Mouse (Mus musculus) ES-E14 (cell line): ENCODE results near the gene Col4a3. TPM values are rescaled to one million over a fixed set of nuclear protein-coding genes. Genes with fewer than 3 reads are reported as not detected.

ENCODE experiments used
- DNase-seq: peaks from one replicate; pipeline ENCODE4 v3.0.0-alpha.2; 2013; ENCODE audit warnings: low read depth, low spot score
- H3K27ac ChIP-seq: 2 replicates; pipeline ENCODE4 v1.5.1; 2012; ENCODE audit warnings: low read depth, mild to moderate bottlenecking, low read length, moderate library complexity, mixed read lengths; ENCODE audit not compliant: poor library complexity, insufficient read depth, severe bottlenecking
- H3K36me3 ChIP-seq: 2 replicates; pipeline ENCODE4 v1.6.1; 2012; ENCODE audit warnings: mild to moderate bottlenecking, low read length, moderate library complexity, mixed read lengths; ENCODE audit not compliant: control insufficient read depth, poor library complexity, insufficient read depth, severe bottlenecking
- H3K4me1 ChIP-seq, 2 experiments: fragments of 150-350 bp in 1 of 2; sonication (generic) in 1 of 2; 2 replicates each; pipeline ENCODE4 v1.6.1; 2012; ENCODE audit warnings: low read length in 2 of 2, mild to moderate bottlenecking in 1 of 2, mixed read lengths in 1 of 2; ENCODE audit not compliant: control insufficient read depth in 2 of 2, insufficient read depth in 2 of 2, poor library complexity in 1 of 2
- H3K4me3 ChIP-seq, 2 experiments: fragments of 150-350 bp in 1 of 2; sonication (generic) in 1 of 2; 2 replicates each; pipeline ENCODE4 v1.5.1; 2012; ENCODE audit warnings: low read length in 2 of 2, low read depth in 1 of 2, mild to moderate bottlenecking in 1 of 2, mixed read lengths in 1 of 2; ENCODE audit not compliant: insufficient read depth in 1 of 2, poor library complexity in 1 of 2, severe bottlenecking in 1 of 2
- H3K9ac ChIP-seq: 2 replicates; pipeline ENCODE4 v1.6.1; 2012; ENCODE audit warnings: low read depth, mild to moderate bottlenecking, low read length, mixed read lengths; ENCODE audit not compliant: poor library complexity, insufficient read depth, severe bottlenecking
- H3K9me3 ChIP-seq: fragments of 150-350 bp; sonication (generic); 2 replicates; pipeline ENCODE4 v1.6.1; 2012; ENCODE audit warnings: low read depth, mild to moderate bottlenecking, low read length; ENCODE audit not compliant: control insufficient read depth, insufficient read depth
- CHD2 ChIP-seq: IDR thresholded peaks from 2 replicates; pipeline ENCODE4 v1.6.1; 2014; ENCODE audit warnings: mild to moderate bottlenecking, low read depth, low read length, inconsistent platforms
- HCFC1 ChIP-seq: IDR thresholded peaks from 2 replicates; pipeline ENCODE4 v1.6.1; 2012; ENCODE audit warnings: low read length, inconsistent platforms, borderline replicate concordance; ENCODE audit not compliant: insufficient read depth
- MAFK ChIP-seq: IDR thresholded peaks from 2 replicates; pipeline ENCODE4 v1.6.1; 2014; ENCODE audit warnings: mild to moderate bottlenecking, low read depth, low read length, inconsistent platforms; ENCODE audit not compliant: insufficient read depth
- ZC3H11A ChIP-seq: IDR thresholded peaks from 2 replicates; pipeline ENCODE4 v1.6.1; 2012; ENCODE audit warnings: low read depth, mild to moderate bottlenecking, inconsistent platforms, low read length, borderline replicate concordance
- ZNF384 ChIP-seq: IDR thresholded peaks from 2 replicates; pipeline ENCODE4 v1.6.1; 2012; ENCODE audit warnings: low read depth, low read length, inconsistent platforms
- in situ Hi-C, 2 experiments: fragments of 600-800 bp; cut with MboI; formaldehyde crosslinking; loops; one replicate each; pipeline ENCODE4 v1.15.1; 2025; ENCODE audit warnings: low sequenced_read_pairs in 2 of 2, inconsistent platforms in 1 of 2; ENCODE audit not compliant: unreplicated experiment in 2 of 2
- total RNA-seq: library from RNA; depleted of rRNA; stranded (reverse); fragments of 300-350 nt; gene quantifications from 2 replicates; pipeline ENCODE4 v1.2.3, GENCODE M21; 2012

The Col4a3 gene
- total RNA-seq, 1 experiment: not detected

DNA sequence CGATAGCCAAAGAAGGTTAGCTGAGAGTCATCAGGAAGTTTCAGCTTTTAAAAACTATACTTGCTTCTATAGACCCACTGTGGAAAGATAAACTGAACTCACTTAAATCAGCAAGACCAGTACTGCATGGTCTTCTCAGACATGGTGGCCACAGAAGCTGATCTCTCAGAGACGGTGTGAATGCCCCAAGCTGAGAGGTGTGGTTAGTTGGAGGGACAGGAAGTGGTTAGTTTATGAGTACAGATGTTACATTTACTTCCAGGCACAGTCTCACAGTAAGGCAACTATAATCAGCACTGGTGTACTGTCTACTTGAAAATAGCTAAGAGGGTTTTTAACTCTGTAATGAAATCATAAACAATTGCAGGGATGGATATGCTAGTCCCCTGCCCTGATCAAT is 75.5 kb downstream of the Col4a3 start:
- Histone ChIP-seq H3K4me3 (no peak overlapping the region), H3K9me3 (no peaks in the 10 kb centered on the region), H3K36me3 (no peaks in the 10 kb centered on the region), H3K9ac (no peak overlapping the region), H3K27ac (no peak overlapping the region), H3K4me1 (no peaks in the 10 kb centered on the region)
- TF ChIP-seq ZNF384 (no peak), ZC3H11A (no peak), CHD2 (no peak), MAFK (no peak), HCFC1 (no peak)
- no peak for DNase-seq
- in situ Hi-C loops: no loop called here

DNA sequence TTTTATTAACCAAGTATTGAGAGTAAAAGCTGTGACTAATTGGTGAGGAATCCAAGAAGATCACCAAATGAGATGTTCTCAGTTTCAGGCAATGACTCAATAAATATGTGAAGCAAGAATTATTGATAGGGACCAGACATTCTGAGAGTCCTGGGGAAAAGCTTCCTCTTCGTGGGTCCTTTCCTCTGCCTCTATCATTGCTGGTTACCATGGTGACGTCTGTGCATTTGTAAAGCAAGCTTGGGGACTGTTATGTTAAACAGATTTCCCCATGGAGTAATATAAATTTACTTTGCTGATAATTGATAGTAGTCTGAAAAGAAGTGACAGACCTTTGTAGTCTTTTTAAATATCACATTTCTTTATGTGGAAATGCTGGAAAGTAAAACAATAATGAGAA is 76.8 kb downstream of the Col4a3 start:
- DNase-seq: no peak
- H3K9ac ChIP-seq: no peak overlapping the region
- no peak for TF ChIP-seq HCFC1
- no peak for TF ChIP-seq CHD2
- no peaks in the 10 kb centered on the region for H3K4me1 ChIP-seq
- no peak overlapping the region for H3K4me3 ChIP-seq
- no peaks in the 10 kb centered on the region for H3K9me3 ChIP-seq
- no peaks in the 10 kb centered on the region for H3K36me3 ChIP-seq
- H3K27ac ChIP-seq: no peak overlapping the region
- in situ Hi-C loops: no loop called here

- Histone ChIP-seq H3K4me1 (no peaks in the 10 kb centered on the region), H3K36me3 (no peaks in the 10 kb centered on the region), H3K9me3 (no peaks in the 10 kb centered on the region), H3K9ac (no peak overlapping the region), H3K27ac (no peak overlapping the region), H3K4me3 (no peak overlapping the region)
- in situ Hi-C loops: no loop called here
- no peak for DNase-seq
- TF ChIP-seq ZC3H11A (no peak), HCFC1 (no peak), MAFK (no peak), ZNF384 (no peak), CHD2 (no peak)
These were observed 99.6 kb downstream of the Col4a3 start for GRCm38 (mm10) chr1:82686328-82686727.

GRCm38 (mm10) chr1:82686866-82687265 is 100.1 kb downstream of the Col4a3 start:
- no peak for DNase-seq
- Histone ChIP-seq H3K9ac (no peak overlapping the region), H3K4me3 (no peak overlapping the region), H3K4me1 (no peaks in the 10 kb centered on the region), H3K36me3 (no peaks in the 10 kb centered on the region), H3K9me3 (no peaks in the 10 kb centered on the region), H3K27ac (no peak overlapping the region)
- no peak for TF ChIP-seq HCFC1
- TF ChIP-seq ZC3H11A: no peak
- no peak for TF ChIP-seq CHD2
- TF ChIP-seq ZNF384: no peak
- TF ChIP-seq MAFK: no peak
- in situ Hi-C loops: no loop called here

- H3K4me1 ChIP-seq: no peaks in the 10 kb centered on the region
- DNase-seq: no peak
- no peaks in the 10 kb centered on the region for H3K9me3 ChIP-seq
- no peak overlapping the region for H3K4me3 ChIP-seq
- no peak overlapping the region for H3K27ac ChIP-seq
- H3K9ac ChIP-seq: no peak overlapping the region
- TF ChIP-seq ZNF384 (no peak), HCFC1 (no peak), MAFK (no peak), CHD2 (no peak), ZC3H11A (no peak)
- no peaks in the 10 kb centered on the region for H3K36me3 ChIP-seq
- in situ Hi-C loops: no loop called here
These were observed 101.2 kb downstream of the Col4a3 start for GRCm38 (mm10) chr1:82687931-82688330.
